Mouse (Mus musculus): ENCODE data around the gene Nkd2. TPM values are rescaled to one million over a fixed set of nuclear protein-coding genes. Genes with fewer than 3 reads are reported as not detected.
A peak's percentile ranks its signal among the peaks of the same experiment; 100 is the strongest.

The Nkd2 gene
- total RNA-seq, 2 experiments from 2014 or later, result 3.3 TPM

- no peak for DNase-seq (ENCODE audit: extremely low spot score in 1 of 2, low spot score in 2 of 2)
- intact Hi-C loops (cut with DNase I), result no loop called here
- no peak overlapping the region for H3K4me3 ChIP-seq
- no peak for TF ChIP-seq CTCF (IDR thresholded peaks at IDR 0.05)
- no peak overlapping the region for H3K27ac ChIP-seq
Measured at GRCm38 (mm10) chr13:73812936-73813335, 34.5 kb downstream of the Nkd2 start.

GRCm38 (mm10) chr13:73804914-73805313, 42.5 kb downstream of the Nkd2 start:
- DNase-seq (ENCODE audit: extremely low spot score in 1 of 2, low spot score in 2 of 2), result no peak
- H3K27ac ChIP-seq, result no peak overlapping the region
- H3K4me3 ChIP-seq, result no peak overlapping the region
- intact Hi-C loops (cut with DNase I), result no loop called here
- no peak for TF ChIP-seq CTCF (IDR thresholded peaks at IDR 0.05)

- no peak for TF ChIP-seq CTCF (IDR thresholded peaks at IDR 0.05)
- DNase-seq (ENCODE audit: extremely low spot score in 1 of 2, low spot score in 2 of 2), result peak in 1 of 2 experiments; percentile 14
- Histone ChIP-seq H3K4me3 (no peak overlapping the region), H3K27ac (no peak overlapping the region)
- intact Hi-C loops (cut with DNase I), result no loop called here
Measured at GRCm38 (mm10) chr13:73803450-73804178, 43.8 kb downstream of the Nkd2 start.

GRCm38 (mm10) chr13:73799110-73799509, 48.3 kb downstream of the Nkd2 start:
- DNase-seq (ENCODE audit: extremely low spot score in 1 of 2, low spot score in 2 of 2), result no peak
- no peak for TF ChIP-seq CTCF (IDR thresholded peaks at IDR 0.05)
- H3K27ac ChIP-seq, result no peak overlapping the region
- H3K4me3 ChIP-seq, result no peak overlapping the region
- intact Hi-C loops (cut with DNase I), result no loop called here

GRCm38 (mm10) chr13:73793171-73793570, 54.3 kb downstream of the Nkd2 start:
- Histone ChIP-seq H3K4me3 (no peak overlapping the region), H3K27ac (no peak overlapping the region)
- intact Hi-C loops (cut with DNase I), result no loop called here
- DNase-seq (ENCODE audit: extremely low spot score in 1 of 2, low spot score in 2 of 2), result no peak
- no peak for TF ChIP-seq CTCF (IDR thresholded peaks at IDR 0.05)

- intact Hi-C loops (cut with DNase I), result no loop called here
- Histone ChIP-seq H3K4me3 (no peak overlapping the region), H3K27ac (no peak overlapping the region)
- TF ChIP-seq CTCF (IDR thresholded peaks at IDR 0.05), result no peak
- DNase-seq (ENCODE audit: extremely low spot score in 1 of 2, low spot score in 2 of 2), result no peak
Measured at GRCm38 (mm10) chr13:73792176-73792575, 55.3 kb downstream of the Nkd2 start.

GRCm38 (mm10) chr13:73782486-73782885, 64.9 kb downstream of the Nkd2 start:
- TF ChIP-seq CTCF (IDR thresholded peaks at IDR 0.05), result no peak
- Histone ChIP-seq H3K27ac (no peak overlapping the region), H3K4me3 (no peak overlapping the region)
- no peak for DNase-seq (ENCODE audit: extremely low spot score in 1 of 2, low spot score in 2 of 2)
- intact Hi-C loops (cut with DNase I), result no loop called here

- intact Hi-C loops (cut with DNase I), result no loop called here
- H3K4me3 ChIP-seq, result no peak overlapping the region
- no peak for DNase-seq (ENCODE audit: extremely low spot score in 1 of 2, low spot score in 2 of 2)
- no peak for TF ChIP-seq CTCF (IDR thresholded peaks at IDR 0.05)
- H3K27ac ChIP-seq, result no peak overlapping the region
Measured at GRCm38 (mm10) chr13:73777578-73777977, 69.9 kb downstream of the Nkd2 start.

- TF ChIP-seq CTCF (IDR thresholded peaks at IDR 0.05), result no peak
- intact Hi-C loops (cut with DNase I), result no loop called here
- Histone ChIP-seq H3K27ac (no peak overlapping the region), H3K4me3 (no peak overlapping the region)
- no peak for DNase-seq (ENCODE audit: extremely low spot score in 1 of 2, low spot score in 2 of 2)
Measured at GRCm38 (mm10) chr13:73775786-73776185, 71.6 kb downstream of the Nkd2 start.

GRCm38 (mm10) chr13:73773519-73774205, 73.8 kb downstream of the Nkd2 start:
- H3K4me3 ChIP-seq, result no peak overlapping the region
- no peak for DNase-seq (ENCODE audit: extremely low spot score in 1 of 2, low spot score in 2 of 2)
- H3K27ac ChIP-seq, result no peak overlapping the region
- intact Hi-C loops (cut with DNase I), result no loop called here
- no peak for TF ChIP-seq CTCF (IDR thresholded peaks at IDR 0.05)

GRCm38 (mm10) chr13:73772655-73773054, 74.8 kb downstream of the Nkd2 start:
- Histone ChIP-seq H3K4me3 (no peak overlapping the region), H3K27ac (no peak overlapping the region)
- no peak for DNase-seq (ENCODE audit: extremely low spot score in 1 of 2, low spot score in 2 of 2)
- intact Hi-C loops (cut with DNase I), result no loop called here
- TF ChIP-seq CTCF (IDR thresholded peaks at IDR 0.05), result peak; percentile 1; the same call in 1 of the 2 replicates

- DNase-seq (ENCODE audit: extremely low spot score in 1 of 2, low spot score in 2 of 2), result no peak
- intact Hi-C loops (cut with DNase I), result no loop called here
- H3K4me3 ChIP-seq, result no peak overlapping the region
- H3K27ac ChIP-seq, result no peak overlapping the region
- TF ChIP-seq CTCF (IDR thresholded peaks at IDR 0.05), result no peak
Measured at GRCm38 (mm10) chr13:73771131-73771530, 76.3 kb downstream of the Nkd2 start.

All from left cerebral cortex, adult 2 months (tissue).